Mouse (Mus musculus) cerebellum, postnatal 10 days (tissue): ENCODE data around the gene Hnrnpab.
A peak's percentile ranks its signal among the peaks of the same experiment; 100 is the strongest.

Source experiments
- DNase-seq, 2 experiments: peaks; one replicate each; pipeline ENCODE4 v3.0.0; 2021; ENCODE audit warnings: mixed read lengths in 2 of 2

Gene Hnrnpab

GRCm38 (mm10) chr11:51555066-51555465 is 51.6 kb downstream of the Hnrnpab start:
- DNase-seq = no peak

GRCm38 (mm10) chr11:51554590-51554989 is 52.1 kb downstream of the Hnrnpab start:
- no peak for DNase-seq

GRCm38 (mm10) chr11:51552091-51552490 is 54.6 kb downstream of the Hnrnpab start:
- peak; percentile 31 to 43 for DNase-seq

GRCm38 (mm10) chr11:51551253-51551652 is 55.4 kb downstream of the Hnrnpab start:
- DNase-seq = peak; percentile 20 to 27
